Mouse (Mus musculus) testis, postnatal 14 days (tissue): ENCODE measurements around the gene Ly6c2.
A peak's percentile ranks its signal among the peaks of the same experiment; 100 is the strongest.
"Not testable (repeated sequence)": the region's sequence is repeated elsewhere in the genome, so short reads cannot be mapped to it uniquely, and the experiment has no call there.

ENCODE experiments used
- DNase-seq: peaks from one replicate; pipeline ENCODE4 v3.0.0; 2021; ENCODE audit warnings: low spot score

Ly6c2 gene

DNA sequence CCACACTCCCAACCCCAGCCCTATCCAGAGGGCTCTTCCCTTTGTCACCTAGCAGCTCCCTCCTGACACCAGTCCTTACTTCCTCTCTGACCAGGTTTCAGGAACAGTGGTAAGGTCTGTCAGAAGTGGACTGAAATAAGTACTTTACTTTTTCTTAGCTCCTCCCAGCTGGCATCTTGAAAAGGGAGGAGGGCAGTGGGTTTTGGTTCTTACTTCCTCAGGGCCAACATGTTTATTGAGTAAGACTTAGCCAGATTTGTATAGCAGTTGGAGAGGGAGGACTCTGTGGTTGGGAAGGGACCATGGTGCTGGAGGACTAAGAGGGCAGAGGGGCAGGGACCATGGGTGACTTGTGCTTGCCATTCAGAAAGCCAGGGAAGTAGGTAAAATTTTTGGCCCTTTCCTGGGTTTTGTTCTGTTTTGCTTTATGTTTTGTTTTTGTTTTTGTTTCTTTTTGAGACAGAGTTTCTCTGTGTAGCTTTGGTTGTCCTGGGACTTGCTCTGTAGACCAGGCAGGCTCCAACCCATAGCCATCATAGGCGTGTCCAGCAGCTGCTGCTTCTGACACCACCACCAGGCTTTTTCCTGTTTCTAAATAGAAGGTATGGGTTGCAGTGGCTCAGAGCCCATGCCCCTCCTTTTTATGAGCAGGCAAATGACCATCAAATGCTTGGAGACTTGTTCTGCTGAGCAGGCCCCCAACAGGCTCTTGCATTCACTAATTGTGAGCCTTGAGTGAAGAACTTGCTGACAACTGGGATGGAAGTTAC lies at the start of gene Ly6c2:
Gene Ly6c2, minus strand, starts transcription at position 110 of the 770 bp plus-strand sequence.
- not testable (repeated sequence) for DNase-seq

DNA sequence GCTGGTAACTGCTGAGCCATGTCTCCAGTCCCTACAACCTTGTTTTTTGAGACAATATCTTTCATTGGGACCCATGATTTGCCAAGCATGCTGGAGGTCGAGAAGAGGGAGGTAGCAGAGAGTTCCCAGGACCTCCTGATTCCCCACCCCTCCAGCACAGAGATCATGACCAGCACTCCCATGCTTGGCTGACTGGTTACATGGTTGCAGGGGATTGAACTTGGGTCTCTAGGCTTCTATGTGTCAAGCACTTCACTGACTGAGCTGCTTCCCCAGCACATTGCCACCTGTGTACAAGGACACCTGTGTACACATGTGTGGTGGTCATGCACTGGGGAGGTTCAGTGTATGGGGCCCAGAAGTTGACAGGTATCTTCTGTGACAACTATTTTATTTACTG lies 45.9 kb upstream of the Ly6c2 start:
- no peak for DNase-seq

DNA sequence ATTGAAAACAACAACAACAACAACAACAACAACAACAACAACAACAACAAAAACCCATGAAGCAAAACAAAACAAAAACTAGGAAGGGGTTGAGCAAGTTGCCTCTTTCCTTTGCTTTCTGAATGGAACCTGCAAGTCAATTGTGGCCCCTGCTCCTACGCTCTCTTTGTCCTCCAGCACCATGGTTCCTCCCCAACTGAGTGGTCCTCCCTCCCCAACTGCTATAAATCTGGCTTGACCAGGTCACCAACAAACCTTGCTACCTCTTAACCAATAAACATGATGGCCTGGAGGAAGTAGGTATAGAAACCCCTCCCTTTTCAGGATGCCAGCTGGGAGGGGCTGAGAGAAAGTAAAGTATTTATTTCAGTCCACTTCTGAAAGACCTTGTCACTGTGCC lies 43.2 kb upstream of the Ly6c2 start, which contains the start of gene Ly6g:
Gene Ly6g, plus strand, starts transcription at position 301 of the 400 bp plus-strand sequence.
- no peak for DNase-seq

GRCm38 (mm10) chr15:75153087-75153486 lies 41.3 kb upstream of the Ly6c2 start:
- no peak for DNase-seq

DNA sequence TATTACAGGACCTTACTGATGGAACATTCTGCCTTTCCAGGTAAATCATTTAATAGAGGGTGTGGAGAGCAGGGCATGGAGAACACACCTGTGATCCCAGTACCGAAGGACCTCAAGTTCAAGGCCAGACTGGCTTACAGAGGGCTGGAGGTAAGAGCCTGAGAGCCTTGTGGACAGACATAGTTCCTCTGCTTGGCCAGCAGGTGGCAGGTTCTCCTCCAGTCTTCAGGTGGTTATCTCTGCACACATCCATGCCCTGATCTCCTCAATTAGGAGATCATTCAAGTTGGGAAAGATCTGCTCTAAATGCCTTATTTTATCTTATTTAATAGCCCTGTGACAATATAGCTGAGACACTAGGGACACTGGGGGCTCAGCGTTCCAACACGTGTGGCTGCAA lies 32.0 kb upstream of the Ly6c2 start:
- no peak for DNase-seq

DNA sequence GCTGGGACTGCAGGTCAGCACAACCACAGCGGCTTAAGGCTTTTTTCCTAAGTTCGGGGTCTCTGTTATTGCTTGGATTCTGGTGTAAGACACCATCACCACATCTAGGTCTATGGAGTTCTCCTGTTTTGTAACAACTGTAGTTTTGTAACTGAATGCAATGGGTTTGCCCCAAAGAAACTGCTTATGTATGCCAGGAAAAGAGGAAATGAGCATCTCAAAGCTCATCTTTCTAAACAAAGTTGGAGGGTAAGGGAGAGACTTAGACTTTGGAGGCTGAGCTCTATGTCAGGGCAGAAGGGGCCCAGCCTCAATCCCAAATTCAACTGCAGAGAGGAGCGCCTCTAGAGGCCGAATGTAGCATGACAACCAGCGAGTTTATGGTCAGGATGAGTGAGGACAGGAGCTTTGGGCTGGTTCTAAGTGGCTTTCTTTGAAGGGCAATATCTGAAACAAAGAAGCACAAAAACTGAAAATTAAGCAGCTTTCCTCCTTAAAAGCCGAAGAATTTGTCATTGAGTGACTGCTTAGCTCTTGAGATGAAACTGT lies 30.1 kb upstream of the Ly6c2 start:
- DNase-seq, result not testable (repeated sequence)

DNA sequence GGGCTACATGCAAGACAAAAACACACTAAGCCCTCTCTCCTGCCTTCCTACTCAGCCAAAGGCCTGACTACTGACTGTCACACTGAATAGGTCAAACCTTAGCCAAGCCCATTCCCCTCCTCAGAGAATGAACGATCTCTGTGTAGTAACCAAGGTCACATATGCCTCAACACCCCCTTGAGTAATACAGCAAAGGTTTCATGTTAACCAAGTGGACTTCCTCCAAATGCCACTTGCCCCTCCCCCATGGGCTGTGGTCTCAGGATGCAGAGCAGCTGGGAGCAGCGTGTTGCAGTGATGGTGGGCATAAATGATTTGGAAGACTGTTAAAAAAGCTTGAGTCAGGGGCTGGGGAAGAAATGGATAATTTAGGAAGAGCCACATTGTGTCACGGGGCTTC lies 26.0 kb upstream of the Ly6c2 start:
- not testable (repeated sequence) for DNase-seq

- not testable (repeated sequence) for DNase-seq
Observed at GRCm38 (mm10) chr15:75135090-75135783, 23.5 kb upstream of the Ly6c2 start.

DNA sequence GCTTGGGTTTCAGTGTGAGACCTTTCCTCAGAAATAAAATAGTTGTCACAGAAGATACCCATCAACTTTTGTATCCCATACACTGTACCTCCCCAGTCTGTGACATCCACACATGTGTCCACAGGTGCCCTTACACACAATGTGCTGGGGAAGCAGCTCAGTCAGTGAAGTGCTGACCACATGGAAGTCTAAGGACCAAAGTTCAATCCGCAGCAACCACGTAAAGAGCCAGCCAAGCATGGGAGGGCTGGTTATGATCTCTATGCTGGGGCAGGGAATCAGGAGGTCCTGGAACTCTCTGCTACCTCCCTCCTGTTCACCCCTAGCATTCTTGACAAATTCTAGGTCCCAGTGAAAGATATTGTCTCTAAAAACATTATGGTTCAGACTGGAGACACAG lies 20.6 kb upstream of the Ly6c2 start:
- DNase-seq, result not testable (repeated sequence)

DNA sequence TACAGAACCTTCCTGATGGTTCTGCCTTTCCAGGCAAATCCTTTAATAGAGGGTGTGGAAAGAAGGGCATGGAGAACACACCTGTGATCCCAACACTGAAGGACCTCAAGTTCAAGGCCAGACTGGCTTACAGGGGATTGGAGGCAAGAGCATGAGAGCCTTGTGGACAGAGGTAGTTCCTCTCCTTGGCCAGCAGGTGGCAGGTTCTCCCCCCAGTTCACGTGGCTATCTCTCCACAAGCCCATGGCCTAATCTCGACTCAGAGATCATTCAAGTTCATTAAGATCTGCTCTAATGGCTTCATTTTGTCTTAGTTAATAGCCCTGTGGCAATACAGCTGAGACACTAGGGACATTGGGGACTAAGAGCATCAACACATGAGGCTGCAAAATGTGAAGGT lies 8.3 kb upstream of the Ly6c2 start:
- no peak for DNase-seq

GRCm38 (mm10) chr15:75118742-75119141 lies 7.0 kb upstream of the Ly6c2 start:
- DNase-seq, result peak; percentile 38

DNA sequence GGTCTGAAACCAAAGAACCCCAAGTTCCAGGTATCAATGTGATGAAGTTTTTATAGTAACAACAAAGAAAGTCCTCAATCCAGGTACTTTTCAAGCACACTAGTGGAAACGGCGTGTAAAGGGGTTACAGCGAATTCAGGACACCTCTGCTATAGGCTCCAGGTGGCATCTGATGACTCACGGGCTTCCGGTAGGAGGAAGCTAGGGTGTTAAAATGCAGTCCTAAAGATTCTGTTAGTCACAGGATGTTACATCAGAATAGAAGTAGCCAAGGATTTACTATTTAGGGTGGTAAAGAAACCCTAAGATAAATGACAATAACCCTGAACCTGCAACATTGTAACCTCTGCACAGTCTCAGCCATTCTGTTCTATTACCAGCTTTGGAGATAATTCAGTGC lies 5.7 kb upstream of the Ly6c2 start:
- DNase-seq, result not testable (repeated sequence)

GRCm38 (mm10) chr15:75116525-75116924 lies 4.8 kb upstream of the Ly6c2 start:
- no peak for DNase-seq

DNA sequence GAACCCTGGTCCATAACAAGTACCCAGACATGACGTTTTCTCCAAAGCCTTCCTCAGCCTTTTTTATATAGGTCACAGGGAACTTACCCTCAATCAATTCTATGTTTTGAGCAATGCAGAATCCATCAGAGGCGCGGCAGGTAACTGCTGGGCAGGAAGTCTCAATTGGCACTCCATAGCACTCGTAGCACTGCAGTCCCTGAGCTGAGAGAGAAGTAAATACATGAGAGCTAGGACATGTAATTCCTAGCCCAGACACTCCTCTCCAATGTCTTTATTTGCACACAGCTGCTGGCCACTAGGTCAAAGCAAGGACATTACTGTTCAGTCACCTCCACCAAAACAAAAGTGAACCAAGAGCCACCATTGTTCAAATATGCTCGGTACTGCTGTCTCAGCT lies 1.3 kb downstream of the Ly6c2 start:
- DNase-seq, result not testable (repeated sequence)

DNA sequence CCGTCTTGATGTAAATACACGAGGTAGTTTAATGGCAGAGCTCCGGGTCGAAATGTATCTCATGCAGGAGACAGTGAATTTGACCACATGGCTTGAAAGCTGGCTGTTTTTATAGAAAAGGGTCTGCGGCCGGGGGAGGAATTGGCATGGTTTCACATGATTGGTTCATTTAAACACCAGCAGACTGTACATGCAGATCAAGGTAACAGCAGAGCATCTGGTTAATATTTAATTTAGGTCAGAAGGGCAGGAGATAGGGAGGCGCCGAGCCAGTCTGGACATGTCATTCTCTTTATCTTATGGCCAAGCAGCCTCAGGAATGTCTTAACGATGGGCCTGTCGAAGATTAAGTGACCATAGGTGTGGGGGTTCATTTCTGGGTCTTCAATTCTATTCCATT lies 12.5 kb downstream of the Ly6c2 start:
- DNase-seq, result no peak

DNA sequence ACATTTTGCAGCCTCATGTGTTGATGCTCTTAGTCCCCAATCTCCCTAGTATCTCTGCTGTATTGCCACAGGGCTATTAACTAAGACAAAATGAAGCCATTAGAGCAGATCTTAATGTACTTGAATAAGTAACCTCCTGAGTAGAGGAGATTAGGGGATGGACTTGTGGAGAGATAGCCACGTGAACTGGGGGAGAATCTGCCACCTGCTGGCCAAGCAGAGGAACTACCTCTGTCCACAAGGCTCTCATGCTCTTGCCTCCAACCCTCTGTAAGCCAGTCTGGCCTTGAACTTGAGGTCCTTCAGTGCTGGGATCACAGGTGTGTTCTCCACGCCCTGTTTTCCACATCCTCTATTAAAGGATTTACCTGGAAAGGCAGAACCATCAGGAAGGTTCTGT lies 23.7 kb downstream of the Ly6c2 start:
- DNase-seq, result not testable (repeated sequence)

- DNase-seq, result no peak
Observed at GRCm38 (mm10) chr15:75069965-75070364, 41.8 kb downstream of the Ly6c2 start.

DNA sequence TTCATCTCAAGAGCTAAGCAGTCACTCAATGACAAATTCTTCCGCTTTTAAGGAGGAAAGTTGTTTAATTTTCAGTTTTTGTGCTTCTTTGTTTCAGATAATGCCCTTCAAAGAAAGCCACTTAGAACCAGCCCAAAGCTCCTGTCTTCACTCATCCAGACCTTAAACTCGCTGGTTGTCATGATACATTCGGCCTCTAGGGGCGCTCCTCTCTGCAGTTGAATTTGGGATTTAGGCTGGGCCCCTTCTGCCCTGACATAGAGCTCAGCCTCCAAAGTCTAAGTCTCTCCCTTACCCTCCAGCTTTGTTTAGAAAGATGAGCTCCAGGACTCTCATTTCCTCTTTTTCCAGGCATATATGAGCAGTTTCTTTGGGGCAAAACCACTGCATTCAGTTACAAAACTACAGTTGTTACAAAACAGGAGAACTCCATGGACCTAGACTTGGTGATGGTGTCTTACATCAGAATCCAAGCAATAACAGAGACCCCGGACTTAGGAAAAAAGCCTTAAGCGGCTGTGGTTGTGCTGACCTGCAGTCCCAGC lies 49.7 kb downstream of the Ly6c2 start:
- DNase-seq, result peak; percentile 45

- peak; percentile 38 for DNase-seq
Observed at GRCm38 (mm10) chr15:75060505-75060904, 51.3 kb downstream of the Ly6c2 start.
